Mouse (Mus musculus) spleen, adult 10 weeks (tissue): ENCODE measurements around the gene Krt82. TPM values are rescaled to one million over a fixed set of nuclear protein-coding genes. Genes with fewer than 3 reads are reported as not detected.

ENCODE experiments used
- polyA plus RNA-seq: library from polyadenylated mRNA; stranded (reverse); fragments of 350-450 nt; fragmentation: Illumina TruSeq; extraction: RNeasy Lipid Tissue Mini Kit (QIAGEN cat#74804); gene quantifications from one replicate; pipeline ENCODE4 v1.2.3, GENCODE M21; 2015; ENCODE audit warnings: low replicate concordance; ENCODE audit not compliant: insufficient read depth

Gene Krt82
- not detected for polyA plus RNA-seq

GRCm38 (mm10) chr15:101550567-101550966 is at the start of gene Krt82:
Gene Krt82 (minus strand): TSS chr15:101550667.

GRCm38 (mm10) chr15:101573796-101574345 is 23.4 kb upstream of the Krt82 start, which contains the start of gene Krt75:
Gene Krt75 (minus strand): TSS chr15:101573904.

GRCm38 (mm10) chr15:101562850-101563249 is 12.4 kb upstream of the Krt82 start, which contains the start of gene Krt90:
Gene Krt90 (minus strand): TSS chr15:101562950.

GRCm38 (mm10) chr15:101532720-101533119 is 17.7 kb downstream of the Krt82 start, which contains the start of gene Krt84:
Gene Krt84 (minus strand): TSS chr15:101532820.

GRCm38 (mm10) chr15:101517161-101517560 is 33.3 kb downstream of the Krt82 start, which contains the start of gene Gm49425:
Gene Gm49425 (minus strand): TSS chr15:101517261.

GRCm38 (mm10) chr15:101491431-101491830 is 59.0 kb downstream of the Krt82 start, which contains the start of gene Krt83:
Gene Krt83 (minus strand): TSS chr15:101491512.

Other genes with a start within 250 kb of the Krt82 start
- gene Krt80, start 180.5 kb downstream of the Krt82 start, polyA plus RNA-seq = 6.9 TPM
- gene Krt7, start 139.6 kb downstream of the Krt82 start, polyA plus RNA-seq = 1.7 TPM
- gene Krt87, start 111.9 kb downstream of the Krt82 start, polyA plus RNA-seq = not detected
- not detected for gene Krt88, start 102.9 kb downstream of the Krt82 start, polyA plus RNA-seq
- not detected for gene Krt81, start 86.9 kb downstream of the Krt82 start, polyA plus RNA-seq
- not detected for gene Krt86, start 77.2 kb downstream of the Krt82 start, polyA plus RNA-seq
- not detected for gene Krt83, start 59.2 kb downstream of the Krt82 start, polyA plus RNA-seq
- gene Gm49425, start 33.4 kb downstream of the Krt82 start, polyA plus RNA-seq = not detected
- gene Krt84, start 17.8 kb downstream of the Krt82 start, polyA plus RNA-seq = not detected
- gene Krt90, start 12.3 kb upstream of the Krt82 start, polyA plus RNA-seq = not detected
- gene Krt75, start 23.2 kb upstream of the Krt82 start, polyA plus RNA-seq = not detected
- not detected for gene Gm5414, start 77.5 kb upstream of the Krt82 start, polyA plus RNA-seq
- gene Gm5478, start 96.7 kb upstream of the Krt82 start, polyA plus RNA-seq = not detected
- not detected for gene Krt6b, start 129.6 kb upstream of the Krt82 start, polyA plus RNA-seq
- not detected for gene Krt6a, start 143.6 kb upstream of the Krt82 start, polyA plus RNA-seq
- gene Krt5, start 162.2 kb upstream of the Krt82 start, polyA plus RNA-seq = not detected
- gene Krt71, start 192.4 kb upstream of the Krt82 start, polyA plus RNA-seq = not detected
- not detected for gene Krt72, start 235.8 kb upstream of the Krt82 start, polyA plus RNA-seq